Mouse (Mus musculus): Measurements from ENCODE around the gene Slit3. TPM values are rescaled to one million over a fixed set of nuclear protein-coding genes. Genes with fewer than 3 reads are reported as not detected.

Gene Slit3
- total and polyA plus RNA-seq, 2 experiments from 2014 or later = 6.7 to 23.7 TPM

DNA sequence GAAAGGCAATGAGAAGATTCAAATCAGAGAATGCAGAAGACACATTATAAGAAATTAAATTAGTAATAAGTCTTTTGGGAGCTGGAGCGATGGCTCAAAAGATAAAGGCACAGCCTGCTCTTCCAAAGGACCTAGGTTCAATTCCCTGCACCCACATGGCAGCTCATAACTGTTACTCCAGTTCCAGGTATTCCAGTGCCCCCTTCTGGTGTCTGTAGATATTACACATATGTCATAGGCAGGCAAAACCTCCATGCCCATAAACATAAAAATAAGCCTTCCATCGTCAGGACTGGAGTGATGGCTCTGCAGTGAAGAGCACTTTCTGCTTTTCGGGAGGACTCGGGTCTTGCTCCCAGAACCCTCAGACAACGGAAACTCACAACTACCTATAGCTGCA, 583.9 kb downstream of the Slit3 start:
- H3K9ac ChIP-seq (replicated peaks; ENCODE audit: low read depth, low read length) = no peak overlapping the region
- H3K9me3 ChIP-seq (replicated peaks; ENCODE audit: control insufficient read depth, low read length) = 0 out of 2 replicates have a peak, but pooled peaks cover 3% of the 10 kb centered on the region
- no peak overlapping the region for H3K4me2 ChIP-seq (ENCODE audit: low read depth, low read length)
- H3K4me1 ChIP-seq (ENCODE audit: control insufficient read depth, insufficient read depth) = no peaks in the 10 kb centered on the region
- H3K36me3 ChIP-seq (replicated peaks; ENCODE audit: control insufficient read depth, insufficient read depth, low read length) = peaks cover 8% of the 10 kb centered on the region; the same call in 1 of the 2 replicates
- H3K27me3 ChIP-seq (ENCODE audit: control insufficient read depth, insufficient read depth, low read length) = no peaks in the 10 kb centered on the region
- ATAC-seq (ENCODE audit: insufficient read depth, low read depth) = no peak
- no peak overlapping the region for H3K4me3 ChIP-seq (ENCODE audit: low read depth, low read length)
- TF ChIP-seq CTCF (IDR thresholded peaks at IDR 0.05; ENCODE audit: low read depth) (no peak), EP300 (IDR thresholded peaks at IDR 0.05; ENCODE audit: low read depth) (no peak)
- DNase-seq (ENCODE audit: low spot score) = no peak
- WGBS = 90% methylated on average over 5 of the region's 5 CpGs
- no peak overlapping the region for H3K27ac ChIP-seq (ENCODE audit: low read depth)

DNA sequence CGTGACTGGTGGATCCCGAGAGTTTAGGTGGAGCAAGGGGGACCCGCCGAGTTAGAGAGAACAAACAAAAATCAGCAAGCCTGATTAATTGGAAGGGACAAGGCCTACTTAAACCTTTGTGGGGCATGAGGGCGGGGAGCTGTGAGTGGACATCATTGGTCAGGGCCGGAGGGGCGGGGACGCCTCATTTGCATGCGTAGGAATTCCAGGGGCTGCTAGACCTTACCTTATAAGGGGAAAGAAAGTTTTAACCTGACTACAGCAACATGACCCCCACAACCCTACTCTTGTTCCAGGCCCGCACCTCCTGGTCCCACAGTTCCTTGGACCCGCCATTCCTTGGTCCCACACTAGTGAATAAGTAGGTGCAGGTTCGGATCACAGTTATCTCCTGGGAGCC, 586.4 kb downstream of the Slit3 start:
- TF ChIP-seq EP300 (IDR thresholded peaks at IDR 0.05; ENCODE audit: low read depth) (no peak), CTCF (IDR thresholded peaks at IDR 0.05; ENCODE audit: low read depth) (no peak)
- Histone ChIP-seq H3K36me3 (replicated peaks; ENCODE audit: control insufficient read depth, insufficient read depth, low read length) (peaks cover 8% of the 10 kb centered on the region; the same call in 1 of the 2 replicates), H3K9me3 (replicated peaks; ENCODE audit: control insufficient read depth, low read length) (peaks cover 6% of the 10 kb centered on the region; the same call in 1 of the 2 replicates), H3K4me2 (ENCODE audit: low read depth, low read length) (no peak overlapping the region), H3K4me1 (ENCODE audit: control insufficient read depth, insufficient read depth) (no peaks in the 10 kb centered on the region), H3K27me3 (ENCODE audit: control insufficient read depth, insufficient read depth, low read length) (no peaks in the 10 kb centered on the region), H3K4me3 (ENCODE audit: low read depth, low read length) (no peak overlapping the region), H3K27ac (ENCODE audit: low read depth) (no peak overlapping the region), H3K9ac (replicated peaks; ENCODE audit: low read depth, low read length) (no peak overlapping the region)
- no peak for ATAC-seq (ENCODE audit: insufficient read depth, low read depth)
- DNase-seq (ENCODE audit: low spot score) = no peak
- 96% methylated on average over 12 of the region's 12 CpGs for WGBS

DNA sequence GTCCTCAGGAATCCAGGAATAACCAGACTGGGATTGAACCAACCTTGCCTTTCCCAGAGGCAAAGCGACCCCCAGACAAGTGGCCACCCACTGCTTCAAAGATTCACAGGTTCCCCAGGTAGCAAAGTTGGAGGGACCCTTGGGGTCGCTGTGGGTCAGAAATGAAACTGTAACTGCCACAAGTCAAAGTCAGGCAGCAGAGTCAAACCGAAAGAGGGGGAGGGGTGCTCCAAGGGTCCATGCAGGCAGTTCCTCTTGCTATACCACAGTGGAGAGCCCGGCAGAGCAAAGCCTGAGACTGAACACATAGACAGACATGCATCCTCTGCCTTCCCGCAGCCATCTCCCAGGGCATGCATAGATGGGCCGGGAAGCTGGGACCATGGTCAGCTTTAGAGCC, 590.3 kb downstream of the Slit3 start:
- H3K27ac ChIP-seq (ENCODE audit: low read depth) = no peak overlapping the region
- WGBS = 84% methylated on average over 6 of the region's 6 CpGs
- DNase-seq (ENCODE audit: low spot score) (no peak), ATAC-seq (ENCODE audit: insufficient read depth, low read depth) (no peak)
- no peak overlapping the region for H3K4me3 ChIP-seq (ENCODE audit: low read depth, low read length)
- peaks cover 3% of the 10 kb centered on the region; the same call in 1 of the 2 replicates for H3K9me3 ChIP-seq (replicated peaks; ENCODE audit: control insufficient read depth, low read length)
- no peaks in the 10 kb centered on the region for H3K4me1 ChIP-seq (ENCODE audit: control insufficient read depth, insufficient read depth)
- TF ChIP-seq CTCF (IDR thresholded peaks at IDR 0.05; ENCODE audit: low read depth) = no peak
- no peak for TF ChIP-seq EP300 (IDR thresholded peaks at IDR 0.05; ENCODE audit: low read depth)
- H3K4me2 ChIP-seq (ENCODE audit: low read depth, low read length) = no peak overlapping the region
- H3K27me3 ChIP-seq (ENCODE audit: control insufficient read depth, insufficient read depth, low read length) = no peaks in the 10 kb centered on the region
- H3K36me3 ChIP-seq (replicated peaks; ENCODE audit: control insufficient read depth, insufficient read depth, low read length) = no peaks in the 10 kb centered on the region
- no peak overlapping the region for H3K9ac ChIP-seq (replicated peaks; ENCODE audit: low read depth, low read length)

DNA sequence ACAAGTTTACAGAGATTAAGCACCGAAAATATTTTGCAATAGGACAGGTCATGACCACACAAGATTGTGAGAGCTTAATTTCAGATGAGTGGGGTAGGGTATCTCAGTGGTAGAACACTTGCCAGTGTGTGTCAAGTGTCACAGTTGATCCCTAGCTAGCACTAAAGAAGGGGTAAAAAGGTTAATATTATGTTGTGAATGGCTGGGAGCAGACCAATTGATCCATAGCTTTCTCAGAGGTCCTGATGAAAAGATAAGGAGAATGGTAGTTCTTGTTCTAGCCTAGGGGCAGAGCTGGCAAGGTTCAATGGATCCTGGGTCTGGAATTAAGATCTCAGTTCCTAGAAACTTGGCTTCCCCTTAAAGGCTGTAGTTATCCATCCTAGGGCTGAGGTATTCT, 597.9 kb downstream of the Slit3 start:
- H3K27ac ChIP-seq (ENCODE audit: low read depth) = no peak overlapping the region
- H3K4me1 ChIP-seq (ENCODE audit: control insufficient read depth, insufficient read depth) = no peaks in the 10 kb centered on the region
- no peak overlapping the region for H3K4me3 ChIP-seq (ENCODE audit: low read depth, low read length)
- H3K27me3 ChIP-seq (ENCODE audit: control insufficient read depth, insufficient read depth, low read length) = no peaks in the 10 kb centered on the region
- no peak overlapping the region for H3K9ac ChIP-seq (replicated peaks; ENCODE audit: low read depth, low read length)
- TF ChIP-seq CTCF (IDR thresholded peaks at IDR 0.05; ENCODE audit: low read depth) (no peak), EP300 (IDR thresholded peaks at IDR 0.05; ENCODE audit: low read depth) (no peak)
- H3K4me2 ChIP-seq (ENCODE audit: low read depth, low read length) = no peak overlapping the region
- peaks cover 4% of the 10 kb centered on the region; the same call in 1 of the 2 replicates for H3K9me3 ChIP-seq (replicated peaks; ENCODE audit: control insufficient read depth, low read length)
- no peaks in the 10 kb centered on the region for H3K36me3 ChIP-seq (replicated peaks; ENCODE audit: control insufficient read depth, insufficient read depth, low read length)
- WGBS = 38% methylated on average over 1 of the region's 1 CpGs
- ATAC-seq (ENCODE audit: insufficient read depth, low read depth) (no peak), DNase-seq (ENCODE audit: low spot score) (no peak)

DNA sequence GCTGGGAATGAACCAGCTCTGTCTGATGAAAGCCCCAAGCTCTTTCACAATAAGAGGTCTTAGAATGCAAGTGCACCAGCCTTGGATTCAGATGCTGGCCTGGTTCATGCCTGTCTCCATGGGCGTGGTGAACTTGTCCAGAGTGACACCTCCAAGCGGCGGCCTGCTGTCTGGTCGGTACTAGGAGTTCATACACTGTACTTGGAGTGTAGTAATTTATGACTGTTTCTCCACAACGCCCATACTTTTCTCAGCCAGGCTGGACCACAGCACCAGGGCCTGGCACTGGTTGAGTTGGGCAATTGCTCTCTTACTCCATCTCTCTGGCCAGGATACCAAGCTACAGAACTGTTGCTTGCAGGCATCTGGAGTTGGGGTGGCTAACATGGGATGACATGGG, 602.9 kb downstream of the Slit3 start:
- no peak for DNase-seq (ENCODE audit: low spot score)
- TF ChIP-seq CTCF (IDR thresholded peaks at IDR 0.05; ENCODE audit: low read depth) (no peak), EP300 (IDR thresholded peaks at IDR 0.05; ENCODE audit: low read depth) (no peak)
- H3K9ac ChIP-seq (replicated peaks; ENCODE audit: low read depth, low read length) = no peak overlapping the region
- H3K4me3 ChIP-seq (ENCODE audit: low read depth, low read length) = no peak overlapping the region
- H3K27ac ChIP-seq (ENCODE audit: low read depth) = no peak overlapping the region
- ATAC-seq (ENCODE audit: insufficient read depth, low read depth) = no peak
- peaks cover 4% of the 10 kb centered on the region; the same call in 1 of the 2 replicates for H3K9me3 ChIP-seq (replicated peaks; ENCODE audit: control insufficient read depth, low read length)
- H3K27me3 ChIP-seq (ENCODE audit: control insufficient read depth, insufficient read depth, low read length) = no peaks in the 10 kb centered on the region
- no peaks in the 10 kb centered on the region for H3K36me3 ChIP-seq (replicated peaks; ENCODE audit: control insufficient read depth, insufficient read depth, low read length)
- WGBS = 77% methylated on average over 5 of the region's 5 CpGs
- H3K4me2 ChIP-seq (ENCODE audit: low read depth, low read length) = no peak overlapping the region
- no peaks in the 10 kb centered on the region for H3K4me1 ChIP-seq (ENCODE audit: control insufficient read depth, insufficient read depth)

DNA sequence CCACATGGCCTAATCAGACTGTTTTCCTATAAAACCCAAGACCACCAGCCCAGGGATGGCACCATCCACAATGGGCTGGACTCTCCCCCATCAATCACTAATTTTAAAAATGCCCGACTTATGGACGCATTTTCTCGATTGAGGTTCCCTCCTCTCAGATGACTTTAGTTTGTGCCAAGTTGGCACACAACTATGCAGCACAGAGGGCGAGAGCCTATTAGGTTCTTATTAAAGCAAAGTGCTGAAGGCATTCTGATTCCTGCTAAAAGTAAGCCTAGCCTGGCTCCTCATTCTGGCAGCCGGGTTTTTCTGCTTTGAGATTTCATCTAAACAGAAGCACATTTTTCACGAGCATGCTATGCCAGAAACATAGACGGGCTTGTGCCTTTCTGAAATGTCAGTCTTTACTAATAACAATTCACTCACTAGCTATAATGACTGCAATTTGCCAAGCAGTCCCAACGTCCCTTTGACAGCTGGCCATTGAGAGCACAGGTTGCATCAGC, 605.4 kb downstream of the Slit3 start:
- ATAC-seq (ENCODE audit: insufficient read depth, low read depth) = no peak
- no peak for DNase-seq (ENCODE audit: low spot score)
- Histone ChIP-seq H3K9me3 (replicated peaks; ENCODE audit: control insufficient read depth, low read length) (peaks cover 4% of the 10 kb centered on the region; the same call in 1 of the 2 replicates), H3K27ac (ENCODE audit: low read depth) (no peak overlapping the region), H3K9ac (replicated peaks; ENCODE audit: low read depth, low read length) (no peak overlapping the region), H3K4me2 (ENCODE audit: low read depth, low read length) (no peak overlapping the region), H3K27me3 (ENCODE audit: control insufficient read depth, insufficient read depth, low read length) (no peaks in the 10 kb centered on the region), H3K4me3 (ENCODE audit: low read depth, low read length) (no peak overlapping the region), H3K4me1 (ENCODE audit: control insufficient read depth, insufficient read depth) (no peaks in the 10 kb centered on the region), H3K36me3 (replicated peaks; ENCODE audit: control insufficient read depth, insufficient read depth, low read length) (no peaks in the 10 kb centered on the region)
- WGBS = 81% methylated on average over 8 of the region's 8 CpGs
- TF ChIP-seq CTCF (IDR thresholded peaks at IDR 0.05; ENCODE audit: low read depth) (no peak), EP300 (IDR thresholded peaks at IDR 0.05; ENCODE audit: low read depth) (no peak)
